Mouse (Mus musculus) bone marrow, adult 2 months (tissue): Measurements from ENCODE around the gene Ccdc116. TPM values are rescaled to one million over a fixed set of nuclear protein-coding genes. Genes with fewer than 3 reads are reported as not detected.
A peak's percentile ranks its signal among the peaks of the same experiment; 100 is the strongest.

Experiments
- H3K27ac ChIP-seq: fragments of 200-500 bp; 2 replicates; pipeline ENCODE4 v1.5.1; 2012; ENCODE audit warnings: low read depth, mild to moderate bottlenecking, control low read depth, inconsistent platforms, low read length; ENCODE audit not compliant: control insufficient read depth, poor library complexity, insufficient read depth
- H3K4me1 ChIP-seq: fragments of 200-500 bp; 2 replicates; pipeline ENCODE4 v1.6.1; 2011; ENCODE audit warnings: low read length; ENCODE audit not compliant: control insufficient read depth, insufficient read depth
- H3K4me3 ChIP-seq: fragments of 200-500 bp; replicated peaks from 2 replicates; pipeline ENCODE3; 2011; ENCODE audit warnings: mild to moderate bottlenecking, low read depth, low read length, control low read depth; ENCODE audit not compliant: control insufficient read depth
- CTCF ChIP-seq: fragments of 200-500 bp; IDR thresholded peaks from 2 replicates; pipeline ENCODE4 v1.5.1; 2011; ENCODE audit warnings: low read length, control low read depth; ENCODE audit not compliant: control insufficient read depth, insufficient read depth
- POLR2A ChIP-seq: fragments of 200-500 bp; IDR thresholded peaks from 2 replicates; pipeline ENCODE4 v1.6.1; 2011; ENCODE audit warnings: low read depth, mild to moderate bottlenecking, control low read depth, low read length, borderline replicate concordance; ENCODE audit not compliant: control insufficient read depth
- WGBS: fragments of 180-500 bp; shearing (Covaris S2); methylation state at CpG from one replicate; pipeline ENCODE4 v1.1.7; 2018; 5-methylcytosine and 5-hydroxymethylcytosine counted together
- polyA plus RNA-seq: library from polyadenylated mRNA; stranded (reverse); fragments of >200 nt; gene quantifications from 2 replicates; pipeline ENCODE4 v1.2.4, GENCODE M21; 2011; ENCODE audit warnings: low replicate concordance; ENCODE audit not compliant: missing spikeins, insufficient read depth, insufficient read length

The Ccdc116 gene
- polyA plus RNA-seq, 1 experiment = 1.8 TPM

GRCm38 (mm10) chr16:17124119-17124870 lies 22.7 kb downstream of the Ccdc116 start:
- no peak overlapping the region for H3K27ac ChIP-seq
- peaks cover 2% of the 10 kb centered on the region; the same call in 1 of the 2 replicates for H3K4me1 ChIP-seq
- TF ChIP-seq CTCF = no peak
- no peak for TF ChIP-seq POLR2A
- peak overlapping the region; percentile 68 for H3K4me3 ChIP-seq
- 17% methylated on average over 22 of the region's 22 CpGs for WGBS

GRCm38 (mm10) chr16:17121569-17121968 lies 25.5 kb downstream of the Ccdc116 start:
- Histone ChIP-seq H3K4me1 (peaks cover 2% of the 10 kb centered on the region; the same call in 1 of the 2 replicates), H3K27ac (no peak overlapping the region), H3K4me3 (no peak overlapping the region)
- WGBS = 92% methylated on average over 14 of the region's 14 CpGs
- TF ChIP-seq POLR2A (no peak), CTCF (no peak)

- Histone ChIP-seq H3K27ac (no peak overlapping the region), H3K4me3 (no peak overlapping the region), H3K4me1 (no peaks in the 10 kb centered on the region)
- TF ChIP-seq CTCF (no peak), POLR2A (no peak)
- WGBS = 86% methylated on average over 5 of the region's 5 CpGs
Measured at GRCm38 (mm10) chr16:17117309-17117799, 29.7 kb downstream of the Ccdc116 start.

GRCm38 (mm10) chr16:17110771-17111743 lies 36.0 kb downstream of the Ccdc116 start, which contains the start of gene Ppil2:
Gene Ppil2, minus strand, starts transcription at chr16:17111257.
- peak within 1 kb of the TSS; percentile 66 for H3K27ac ChIP-seq
- H3K4me3 ChIP-seq = peak within 1 kb of the TSS; percentile 87
- H3K4me1 ChIP-seq = no peaks in the 10 kb centered on the region; the same call in 1 of the 2 replicates
- WGBS = 3% methylated on average over 38 of the region's 38 CpGs
- no peak for TF ChIP-seq CTCF
- peak; percentile 41; the same call in 1 of the 2 replicates for TF ChIP-seq POLR2A

GRCm38 (mm10) chr16:17104600-17104999 lies 42.4 kb downstream of the Ccdc116 start:
- H3K4me1 ChIP-seq = no peaks in the 10 kb centered on the region
- 77% methylated on average over 4 of the region's 4 CpGs for WGBS

GRCm38 (mm10) chr16:17102630-17103220 lies 44.3 kb downstream of the Ccdc116 start:
- WGBS = 90% methylated on average over 7 of the region's 7 CpGs
- Histone ChIP-seq H3K27ac (no peak overlapping the region), H3K4me3 (no peak overlapping the region), H3K4me1 (no peaks in the 10 kb centered on the region)
- TF ChIP-seq POLR2A (no peak), CTCF (no peak)

More at GRCm38 (mm10) chr16:17104600-17104999, 42.4 kb downstream of the Ccdc116 start:
- Histone ChIP-seq H3K4me3 (no peak overlapping the region), H3K27ac (no peak overlapping the region)
- TF ChIP-seq CTCF (no peak), POLR2A (no peak)

- Histone ChIP-seq H3K4me1 (no peaks in the 10 kb centered on the region), H3K4me3 (no peak overlapping the region), H3K27ac (no peak overlapping the region)
- 89% methylated on average over 3 of the region's 3 CpGs for WGBS
- TF ChIP-seq CTCF (no peak), POLR2A (no peak)
Measured at GRCm38 (mm10) chr16:17096938-17097337, 50.1 kb downstream of the Ccdc116 start.

Other genes starting within 250 kb of the Ccdc116 start
- 65.8 and 76.8 TPM in 2 replicates for gene Mapk1, start 163.8 kb downstream of the Ccdc116 start, polyA plus RNA-seq
- 1.4 TPM in 1 of 2 replicates, not detected in the other for gene Ypel1, start 77.5 kb downstream of the Ccdc116 start, polyA plus RNA-seq
- 54.0 and 99.6 TPM in 2 replicates for gene Ppil2, start 36.0 kb downstream of the Ccdc116 start, polyA plus RNA-seq
- gene 2610318N02Rik, start 22.1 kb downstream of the Ccdc116 start, polyA plus RNA-seq = 15.1 and 23.6 TPM in 2 replicates
- 10.8 and 28.0 TPM in 2 replicates for gene Sdf2l1, start 14.8 kb downstream of the Ccdc116 start, polyA plus RNA-seq
- gene Ydjc, start 2.6 kb downstream of the Ccdc116 start, polyA plus RNA-seq = 2.9 and 5.4 TPM in 2 replicates
- 70.5 and 97.7 TPM in 2 replicates for gene Ube2l3, start 55.4 kb upstream of the Ccdc116 start, polyA plus RNA-seq
- not detected in 2 replicates for gene Rimbp3, start 61.4 kb upstream of the Ccdc116 start, polyA plus RNA-seq
- gene Hic2, start 86.3 kb upstream of the Ccdc116 start, polyA plus RNA-seq = 1.2 and 3.5 TPM in 2 replicates
- 11.5 and 35.5 TPM in 2 replicates for gene Tmem191c, start 128.8 kb upstream of the Ccdc116 start, polyA plus RNA-seq
- gene Serpind1, start 184.1 kb upstream of the Ccdc116 start, polyA plus RNA-seq = 0.63 and 2.3 TPM in 2 replicates